Mouse (Mus musculus) T-helper 1 cell (primary cell): ENCODE measurements around the gene Kcnmb3.

Experiments used
- in situ Hi-C: fragments of 300-600 bp; cut with MboI, MseI; formaldehyde crosslinking; loops from one replicate; pipeline ENCODE4 v1.15.1; 2025; ENCODE audit warnings: high pct_unique_total_duplicates

Gene Kcnmb3

DNA sequence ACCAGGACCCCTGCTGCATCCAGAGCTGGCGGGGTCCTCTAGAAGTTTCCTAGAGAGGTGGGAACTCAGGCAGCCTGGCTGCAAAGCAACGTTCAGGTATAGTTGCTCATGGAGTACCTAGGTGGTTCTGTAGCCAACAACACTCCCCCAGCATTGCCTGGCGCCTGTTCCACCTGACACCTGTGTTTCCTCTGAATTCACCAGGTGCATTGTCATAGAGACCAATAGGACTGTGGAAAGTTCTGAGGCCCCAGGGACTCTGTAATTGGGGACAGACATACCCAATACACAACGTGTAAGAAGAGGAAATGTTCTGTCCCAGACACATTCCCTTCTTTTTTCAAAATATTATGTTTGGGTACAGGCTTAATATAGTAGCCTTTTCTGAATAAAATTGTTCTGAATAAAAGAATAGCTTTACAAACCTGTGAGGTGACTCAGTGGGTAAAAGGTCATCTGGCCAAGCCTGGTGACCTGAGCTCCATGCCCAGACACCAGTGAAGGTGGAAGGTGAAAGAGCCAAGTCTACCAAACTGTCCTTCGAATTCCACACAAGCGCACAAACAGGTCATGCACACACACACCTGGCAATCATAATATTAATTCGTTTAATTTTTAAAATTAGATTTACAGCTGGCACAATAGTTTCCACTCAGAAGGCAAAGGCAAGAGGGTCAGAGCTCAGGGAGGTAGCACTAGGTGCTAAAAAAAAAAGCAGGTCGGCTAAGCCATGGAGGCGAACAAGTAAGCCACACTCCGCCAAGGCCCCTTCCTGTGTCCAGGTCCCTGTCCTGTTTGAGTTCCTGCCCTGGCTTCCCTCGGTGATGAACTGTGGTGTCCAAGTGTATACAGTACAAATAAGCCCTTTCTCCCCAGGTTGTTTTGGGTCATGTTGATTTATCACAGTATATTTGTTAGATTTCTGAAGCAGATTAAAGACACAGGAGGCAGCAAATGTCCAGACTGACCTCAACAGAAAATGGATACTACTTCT is at the start of gene Kcnmb3:
Kcnmb3 (minus strand) TSS at position 135 of the 994 bp plus-strand sequence.
- in situ Hi-C loops = loop anchor here (25.0 kb wide), 1 partner anchor 705 kb away; no protein-coding TSS in a partner anchor

DNA sequence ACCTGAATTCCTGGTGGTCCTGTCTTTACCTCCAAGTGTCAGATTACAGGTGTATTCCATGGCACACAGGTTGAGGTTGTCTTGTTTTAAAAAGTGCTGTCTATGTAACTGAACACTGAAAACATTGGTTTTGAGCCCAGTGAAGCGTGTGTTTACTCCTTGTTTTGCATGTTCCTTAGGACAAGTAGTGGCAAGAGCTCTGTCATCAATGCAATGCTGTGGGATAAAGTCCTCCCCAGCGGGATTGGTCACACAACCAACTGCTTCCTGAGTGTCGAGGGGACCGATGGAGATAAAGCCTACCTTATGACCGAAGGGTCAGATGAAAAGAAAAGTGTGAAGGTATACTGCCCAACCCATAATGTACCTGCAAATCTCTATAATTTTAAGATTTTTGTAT is 46.1 kb upstream of the Kcnmb3 start:
- in situ Hi-C loops = no loop called here

DNA sequence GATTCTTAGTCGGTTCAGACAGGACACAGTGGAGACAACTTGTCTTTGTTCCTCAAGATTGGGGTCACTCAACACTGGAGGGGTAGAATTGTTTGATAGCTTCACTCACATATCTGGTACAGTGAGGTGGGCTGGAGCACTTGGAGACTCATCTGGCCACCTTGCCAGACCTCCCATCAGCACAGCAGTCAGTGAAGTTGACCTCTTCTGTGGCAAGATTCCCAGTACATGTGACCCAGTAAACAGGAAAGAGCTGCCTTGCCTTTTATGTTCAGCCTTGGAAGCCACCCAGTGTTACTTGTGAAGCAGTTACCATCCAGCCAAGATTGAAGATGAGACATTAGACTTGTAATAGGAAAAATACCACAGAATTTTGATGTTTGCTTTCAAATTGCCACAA is 45.5 kb upstream of the Kcnmb3 start:
- in situ Hi-C loops = no loop called here

DNA sequence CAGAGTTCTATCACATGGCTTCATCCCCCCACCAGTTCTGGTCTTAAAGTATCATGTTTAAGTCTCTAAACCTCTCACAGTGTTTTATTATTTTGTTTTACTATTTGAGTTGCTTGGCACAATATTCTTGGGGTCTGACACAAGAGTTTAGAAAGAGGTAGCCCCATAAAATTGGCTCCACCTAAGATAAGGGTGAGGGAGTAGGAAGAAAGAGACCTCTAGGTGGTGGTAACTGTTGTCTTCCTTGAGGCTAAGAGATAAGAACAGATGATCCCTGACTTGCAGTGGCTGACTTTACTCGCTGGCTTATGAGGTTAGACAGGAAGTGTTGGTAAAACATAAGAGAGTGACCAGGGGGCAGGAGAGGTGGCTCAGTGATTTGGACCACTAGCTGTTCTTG is 43.7 kb upstream of the Kcnmb3 start:
- in situ Hi-C loops = no loop called here

DNA sequence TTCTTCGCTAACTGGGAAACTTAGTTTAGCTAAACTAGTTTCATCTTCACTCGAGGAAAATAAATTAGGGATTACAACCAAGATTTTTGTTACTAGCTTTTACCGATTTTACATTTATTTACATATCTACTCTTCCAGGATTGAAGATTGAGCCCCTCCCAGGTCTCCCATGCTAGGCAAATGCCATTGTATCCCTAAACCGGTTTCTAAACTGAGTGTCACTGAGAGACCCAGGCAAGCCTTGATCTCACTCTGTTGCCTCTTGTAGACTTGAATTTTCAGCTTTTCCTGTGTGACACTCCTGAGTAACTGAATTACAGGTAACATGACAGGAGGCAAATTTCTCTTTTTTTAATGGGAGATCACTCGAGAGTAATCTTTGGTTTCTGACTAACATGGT is 38.0 kb upstream of the Kcnmb3 start:
- in situ Hi-C loops = no loop called here

DNA sequence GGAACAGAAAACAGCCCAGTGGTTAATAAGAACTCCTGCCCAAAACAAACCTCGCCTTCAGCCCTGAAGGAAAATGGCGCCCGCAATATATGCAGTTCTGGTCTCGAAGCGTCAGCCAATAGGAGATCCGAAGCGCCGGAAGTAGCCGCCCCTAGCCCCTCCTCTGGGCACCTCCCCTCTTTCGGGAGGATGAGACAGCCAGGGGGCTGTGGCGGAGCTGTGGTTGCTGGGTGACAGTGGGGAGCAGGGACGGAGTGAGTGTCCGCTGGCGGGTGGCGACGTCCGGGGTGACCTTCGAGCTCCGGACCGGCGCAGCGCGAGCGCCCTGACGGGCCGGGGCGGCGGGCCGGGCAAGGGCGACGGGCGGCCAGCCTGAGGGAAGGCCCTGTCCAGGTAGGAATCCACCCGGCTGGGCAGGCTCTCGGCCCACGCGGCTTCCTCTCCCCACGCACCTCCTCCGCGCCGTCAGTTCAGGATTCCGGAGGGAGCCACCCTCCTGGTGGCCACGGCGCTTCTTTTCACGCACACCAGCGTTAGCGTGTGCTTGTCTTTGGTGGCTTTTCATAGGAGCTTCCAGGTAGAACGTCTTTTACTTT is 37.4 kb upstream of the Kcnmb3 start, which contains the start of gene Mfn1:
Mfn1 (plus strand) TSS at position 163 of the 596 bp plus-strand sequence.
- in situ Hi-C loops = loop anchor here (5.0 to 10.0 kb wide), 2 partner anchors 178 to 1485 kb away; partner anchors contain the start of genes Actl6a and Fxr1

DNA sequence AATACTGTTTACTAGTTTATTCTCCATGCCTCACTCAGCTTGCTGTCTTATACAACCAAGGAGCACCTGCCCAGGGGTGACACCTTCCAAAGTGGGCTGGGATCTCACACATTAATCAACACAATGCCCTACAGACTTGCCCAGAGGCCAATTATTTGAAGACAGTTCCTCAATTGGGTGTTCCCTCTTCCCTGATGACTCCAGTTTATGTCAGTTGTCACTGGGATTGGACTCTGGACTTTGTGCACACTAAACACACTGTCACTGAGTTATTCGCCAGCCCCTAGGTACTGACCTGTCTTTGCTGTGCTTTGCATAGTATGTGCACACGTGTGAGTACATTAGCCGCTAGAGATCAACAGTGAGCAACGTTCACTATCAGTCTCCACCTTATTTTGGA is 35.1 kb upstream of the Kcnmb3 start:
- in situ Hi-C loops = loop anchor here (5.0 to 10.0 kb wide), 2 partner anchors 180 to 1488 kb away; partner anchors contain the start of genes Actl6a and Fxr1

DNA sequence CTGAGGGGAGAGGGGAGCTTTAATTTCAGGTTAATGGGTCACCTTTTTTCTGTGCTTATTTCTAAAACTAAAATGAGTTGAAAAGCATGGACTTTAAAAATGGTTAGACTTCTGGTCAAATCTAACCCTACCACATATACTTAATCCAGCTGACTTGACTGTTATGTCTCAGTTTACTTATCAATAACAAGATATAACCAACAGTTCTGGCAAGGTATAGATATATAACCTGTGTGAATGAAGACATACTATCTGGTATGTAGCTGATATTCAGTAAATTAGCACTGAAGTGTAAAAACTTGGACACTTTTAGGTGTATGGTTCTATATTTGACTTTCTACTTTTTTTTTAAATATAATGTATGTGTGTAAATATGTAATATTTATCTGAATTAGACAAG is 21.5 kb upstream of the Kcnmb3 start:
- in situ Hi-C loops = loop anchor here (10.0 kb wide), 1 partner anchor 1281 kb away; the partner anchor contains the start of gene Ttc14

DNA sequence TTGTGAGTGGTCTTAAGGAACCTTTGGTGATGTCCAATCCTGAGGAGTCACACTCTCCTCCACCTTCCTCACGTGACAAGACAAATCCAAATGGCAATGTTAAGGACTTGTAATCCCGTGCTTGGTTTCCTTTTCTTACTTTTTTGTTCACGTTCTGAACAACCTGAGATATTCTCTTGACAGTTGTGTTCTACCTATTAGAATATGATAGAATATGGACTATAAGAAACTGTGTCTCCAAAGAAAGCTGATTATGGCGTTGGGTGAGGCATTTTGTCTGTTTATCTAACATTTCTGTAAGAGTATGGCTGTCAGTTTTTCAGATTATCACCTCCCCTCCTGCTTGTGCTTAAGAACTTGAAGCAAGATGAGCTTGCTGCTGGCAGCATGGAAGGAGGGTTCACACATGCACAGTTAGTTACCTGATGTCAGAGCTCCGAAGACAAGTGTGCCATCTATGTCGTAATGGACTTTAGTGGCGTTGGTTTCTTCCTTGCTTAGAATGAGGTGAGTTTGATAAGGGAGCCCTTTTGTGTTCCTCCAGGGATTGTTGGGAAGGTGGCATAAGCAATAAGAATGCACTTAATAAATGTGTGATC is 20.8 kb upstream of the Kcnmb3 start:
- in situ Hi-C loops = loop anchor here (10.0 kb wide), 1 partner anchor 1282 kb away; the partner anchor contains the start of gene Ttc14

DNA sequence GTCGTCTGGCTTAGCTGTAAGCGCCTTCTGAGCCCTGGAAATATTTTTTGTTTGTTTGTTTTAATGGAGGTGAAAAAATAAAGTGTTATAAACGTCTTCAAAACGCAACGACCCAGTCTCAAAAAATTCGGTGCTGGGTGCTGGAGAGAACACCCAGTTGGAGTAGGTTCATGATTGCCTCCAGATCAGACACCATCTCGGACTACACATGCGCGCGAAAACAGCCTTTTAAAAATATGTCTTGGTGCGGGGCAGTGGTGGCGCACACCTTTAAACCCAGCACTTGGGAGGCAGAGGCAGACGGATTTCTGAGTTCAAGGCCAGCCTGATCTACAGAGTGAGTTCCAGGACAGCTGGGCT is 19.1 kb upstream of the Kcnmb3 start:
- in situ Hi-C loops = loop anchor here (10.0 kb wide), 1 partner anchor 1284 kb away; the partner anchor contains the start of gene Ttc14

DNA sequence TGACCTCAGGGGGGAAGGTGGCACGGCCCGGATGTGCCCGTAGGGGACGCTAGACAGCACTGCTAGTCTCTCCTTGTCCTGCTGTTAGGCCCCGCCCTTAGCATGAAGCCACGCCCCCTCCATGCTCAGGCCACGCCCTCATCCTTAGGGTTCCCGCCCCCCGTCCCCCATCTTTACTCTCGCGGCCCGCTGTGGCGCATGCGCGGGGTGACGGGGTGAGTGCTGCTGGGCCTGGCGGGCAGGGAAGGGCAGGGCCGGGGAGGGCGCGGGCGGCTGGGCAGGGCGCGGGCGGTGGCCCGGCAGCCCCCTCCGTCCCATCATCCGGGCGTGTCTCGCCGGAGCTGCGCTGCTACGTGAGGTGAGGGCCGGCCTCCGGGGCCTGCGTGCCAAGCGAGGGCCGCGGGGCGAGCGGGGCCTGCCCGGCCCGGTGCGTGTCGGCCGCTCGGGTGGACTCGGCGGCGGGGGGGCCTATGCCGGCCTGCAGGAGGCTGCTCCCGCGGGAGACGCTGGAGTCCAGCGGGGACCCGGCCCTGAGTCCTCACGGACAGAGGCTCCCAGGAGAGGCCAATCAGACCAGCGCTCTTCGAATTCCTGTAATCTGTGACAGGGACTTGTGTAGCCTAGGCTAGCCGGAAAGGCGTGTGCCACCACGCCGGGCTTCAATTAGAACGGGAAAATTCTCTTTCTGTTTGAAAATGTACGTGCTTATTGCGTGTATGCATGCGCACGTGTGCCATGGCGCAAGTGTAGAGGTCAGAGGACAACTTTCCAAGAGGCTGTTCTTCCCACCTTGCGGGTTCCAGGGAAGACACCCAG is 18.6 kb upstream of the Kcnmb3 start:
- in situ Hi-C loops = loop anchor here (10.0 kb wide), 1 partner anchor 1284 kb away; the partner anchor contains the start of gene Ttc14

DNA sequence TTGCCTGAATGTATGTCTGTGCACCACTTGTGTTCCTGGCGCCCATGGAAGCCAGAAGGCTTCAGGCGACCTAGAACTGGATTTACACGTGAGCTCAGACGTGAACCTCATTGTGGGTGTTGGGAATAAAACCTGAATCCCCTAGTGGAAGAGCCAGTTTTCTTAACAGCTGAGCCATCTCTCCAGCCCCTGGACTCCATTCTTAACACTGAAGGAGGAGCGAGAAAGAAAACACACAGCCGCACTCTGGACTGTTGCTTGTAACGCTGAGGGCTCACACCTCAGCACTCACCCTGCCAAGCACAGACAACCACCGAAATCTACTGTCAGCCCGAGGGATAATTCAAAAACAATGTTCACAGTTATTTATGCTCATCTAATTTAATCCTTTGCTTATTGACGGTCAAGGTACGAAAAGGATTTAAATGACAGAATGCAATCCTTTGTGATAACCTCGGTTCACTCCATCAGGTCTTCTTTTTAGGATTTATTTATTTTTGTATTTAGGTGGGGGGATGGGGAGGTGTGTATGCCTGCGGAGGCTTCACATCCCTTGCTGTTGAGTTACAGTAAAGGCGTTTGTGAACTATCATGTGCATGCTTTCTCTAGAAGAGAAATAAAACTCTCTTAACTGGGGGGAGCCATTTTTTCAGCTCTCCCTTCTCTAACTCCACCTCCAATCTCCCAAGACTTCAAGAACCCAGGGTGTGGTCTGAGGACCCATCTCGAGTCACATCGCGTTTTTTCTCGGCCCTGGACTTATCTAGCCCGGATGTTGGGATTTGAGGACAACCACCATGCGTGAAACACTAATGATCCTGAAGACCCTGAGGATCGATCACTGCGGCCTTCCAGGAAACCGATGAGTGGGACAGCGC is 17.7 kb upstream of the Kcnmb3 start, which contains the start of gene Zfp639:
Zfp639 (plus strand) TSS at position 764 of the 879 bp plus-strand sequence.
- in situ Hi-C loops = loop anchor here (5.0 to 10.0 kb wide), 3 partner anchors 142 to 1375 kb away; partner anchors contain the start of genes Ttc14 and Zmat3

DNA sequence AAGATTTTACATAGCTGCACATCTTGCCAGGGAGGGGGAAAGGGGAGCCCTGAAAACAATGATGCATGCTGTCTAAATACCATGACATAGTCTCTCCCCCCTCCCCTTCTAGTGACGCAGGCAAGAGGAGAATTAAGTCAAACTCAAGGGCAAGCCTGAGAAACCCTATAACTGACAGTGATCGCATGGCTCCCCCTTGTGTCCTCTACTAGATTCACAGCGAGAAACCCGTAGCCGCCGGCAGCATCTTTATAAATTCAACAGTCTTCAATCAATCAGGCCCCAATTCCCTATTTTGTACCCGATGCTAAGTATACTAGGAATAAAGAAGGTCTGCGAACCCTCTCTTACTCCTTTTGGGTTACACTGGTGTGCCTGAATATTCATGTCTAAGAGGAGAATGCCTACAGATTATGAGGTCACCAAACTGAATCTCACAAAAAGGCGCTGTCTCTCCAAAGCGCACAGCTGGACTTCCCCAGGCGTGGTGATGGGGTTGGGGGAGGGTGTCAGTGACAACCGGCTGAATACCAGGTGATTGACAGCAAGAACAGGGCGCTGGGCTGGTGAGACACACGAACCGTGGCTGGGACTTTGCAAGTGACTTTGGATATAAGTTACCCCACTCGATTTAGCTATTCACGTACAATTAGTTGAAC is 16.8 kb upstream of the Kcnmb3 start:
- in situ Hi-C loops = loop anchor here (5.0 to 10.0 kb wide), 2 partner anchors 141 to 1374 kb away; partner anchors contain the start of gene Zmat3

DNA sequence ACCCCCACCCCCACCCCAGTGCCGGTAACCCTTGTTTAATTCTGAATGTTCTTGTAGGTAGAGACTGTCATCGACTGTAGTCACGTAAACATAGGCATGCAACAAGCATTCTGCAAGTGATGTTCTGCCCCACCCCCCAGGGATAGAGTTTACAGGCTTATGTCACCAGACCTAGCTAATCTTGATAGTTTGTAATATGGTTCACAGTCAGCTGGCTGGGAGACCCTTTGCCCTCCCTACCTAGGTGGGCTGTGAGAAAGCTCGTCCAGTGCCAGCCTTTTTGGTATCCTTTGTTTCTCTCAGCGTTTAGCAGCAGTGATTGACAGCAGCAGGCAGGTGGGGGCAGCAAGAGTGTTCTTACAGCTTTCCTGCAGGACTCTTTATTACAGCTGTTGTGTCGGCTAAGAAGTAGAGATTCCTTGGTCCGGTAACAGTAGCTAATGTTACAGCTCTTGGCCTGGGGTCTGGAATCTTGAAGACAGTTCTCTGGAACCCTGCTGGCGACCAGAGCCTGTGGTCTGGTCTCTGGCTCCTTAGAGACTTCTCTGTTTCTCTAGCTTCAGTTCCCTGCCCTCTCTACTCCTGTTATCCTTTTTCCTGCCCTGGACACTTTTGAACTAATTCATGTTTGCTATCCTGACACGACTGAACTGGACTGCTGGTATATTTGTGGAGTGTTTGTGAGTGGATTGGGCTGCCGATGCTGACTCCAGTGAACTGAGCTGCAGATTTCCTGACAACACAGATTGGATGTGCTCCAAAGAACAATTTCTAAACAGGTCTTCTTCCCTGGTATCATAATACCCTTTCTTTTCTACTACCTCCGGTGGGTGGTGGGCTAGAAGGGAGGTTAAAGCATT is 14.6 kb upstream of the Kcnmb3 start:
- in situ Hi-C loops = loop anchor here (5.0 to 10.0 kb wide), 2 partner anchors 139 to 1372 kb away; partner anchors contain the start of gene Zmat3

DNA sequence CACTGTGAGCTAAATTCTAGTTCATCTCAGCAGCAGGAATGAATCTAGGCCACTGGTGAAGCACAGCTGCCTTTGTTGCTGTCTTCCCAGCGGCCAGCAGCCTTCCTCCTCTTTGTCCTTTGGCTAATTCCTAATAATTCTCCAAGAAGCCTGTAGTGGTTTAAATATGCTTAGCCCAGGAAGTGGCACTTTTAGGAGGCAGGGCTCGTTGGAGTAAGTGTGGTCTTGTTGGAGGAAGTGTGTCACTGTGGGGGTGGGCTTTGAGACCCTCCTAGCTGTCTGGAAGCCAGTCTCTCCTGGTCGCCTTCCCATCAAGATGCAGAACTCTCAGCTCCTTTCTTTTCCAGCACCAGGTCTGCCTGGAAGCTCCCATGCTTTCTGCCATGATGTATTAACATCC is 13.8 kb upstream of the Kcnmb3 start:
- in situ Hi-C loops = loop anchor here (5.0 to 10.0 kb wide), 2 partner anchors 139 to 1371 kb away; partner anchors contain the start of gene Zmat3

DNA sequence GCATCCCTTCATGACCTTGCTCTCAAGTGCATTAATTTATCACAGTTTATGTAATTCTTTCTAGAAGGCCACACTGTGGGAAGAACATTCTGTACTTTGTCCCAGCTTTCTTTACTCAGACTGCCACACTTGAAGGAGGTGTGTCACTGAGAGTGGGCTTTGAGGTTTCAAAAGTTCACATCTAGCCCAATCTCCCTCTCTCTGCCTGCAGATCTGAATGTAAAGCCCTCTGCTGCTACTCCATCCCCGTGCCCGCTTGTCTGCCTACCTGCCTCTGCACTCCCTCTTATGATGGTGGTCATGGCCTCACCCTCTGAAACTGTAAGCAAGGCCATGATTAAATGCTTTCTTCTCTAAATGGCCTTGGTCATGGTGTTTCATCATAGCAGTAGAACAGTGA is 8.3 kb upstream of the Kcnmb3 start:
- in situ Hi-C loops = loop anchor here (5.0 to 10.0 kb wide), 2 partner anchors 178 to 1366 kb away; no protein-coding TSS in a partner anchor

DNA sequence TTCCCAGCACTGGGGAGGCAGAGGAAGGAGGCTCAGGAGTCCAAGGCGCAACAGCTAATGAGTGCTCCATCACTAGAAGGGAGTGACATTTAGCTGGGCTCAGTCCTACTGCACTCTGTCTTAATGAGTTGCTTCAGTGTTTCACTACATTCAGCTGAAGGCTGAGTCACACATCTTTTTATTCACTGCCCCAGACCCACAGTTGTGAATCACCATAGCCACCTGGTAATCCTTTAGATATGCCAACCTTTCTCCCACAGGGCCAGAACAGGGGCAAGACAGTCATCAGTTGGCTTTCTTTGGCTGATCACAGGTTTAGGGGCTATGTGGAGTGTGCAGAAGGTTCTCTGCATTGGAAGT is 4.7 kb upstream of the Kcnmb3 start:
- in situ Hi-C loops = loop anchor here (25.0 kb wide), 1 partner anchor 709 kb away; no protein-coding TSS in a partner anchor
